Mouse (Mus musculus): ENCODE measurements around the gene Hoxb9. TPM values are rescaled to one million over a fixed set of nuclear protein-coding genes. Genes with fewer than 3 reads are reported as not detected.

Gene Hoxb9
- polyA plus RNA-seq, 1 experiment from 2014 or later: not detected

GRCm38 (mm10) chr11:96271541-96272011, 319 bp downstream of the Hoxb9 start:
- Histone ChIP-seq H3K4me3 (replicated peaks) (0 out of 2 replicates have a peak overlapping the region, but pooled peaks have one; percentile 10), H3K4me2 (no peak overlapping the region), H3K4me1 (peaks cover 7% of the 10 kb centered on the region; the same call in 1 of the 2 replicates), H3K9ac (no peak overlapping the region), H3K27ac (no peak overlapping the region), H3K27me3 (peaks cover 97% of the 10 kb centered on the region), H3K36me3 (replicated peaks) (no peaks in the 10 kb centered on the region), H3K9me3 (no peaks in the 10 kb centered on the region)
- ATAC-seq (ENCODE audit: low FRiP score): no peak
- WGBS: under 1% methylated on average over 52 of the region's 52 CpGs

GRCm38 (mm10) chr11:96272024-96272921, 1.0 kb downstream of the Hoxb9 start:
- Histone ChIP-seq H3K9ac (no peak overlapping the region), H3K36me3 (replicated peaks) (no peaks in the 10 kb centered on the region), H3K27me3 (peaks cover 97% of the 10 kb centered on the region), H3K4me3 (replicated peaks) (no peak overlapping the region), H3K27ac (no peak overlapping the region), H3K4me2 (no peak overlapping the region), H3K9me3 (no peaks in the 10 kb centered on the region), H3K4me1 (peaks cover 7% of the 10 kb centered on the region; the same call in 1 of the 2 replicates)
- ATAC-seq (ENCODE audit: low FRiP score): no peak
- WGBS: under 1% methylated on average over 52 of the region's 58 CpGs

GRCm38 (mm10) chr11:96274428-96274827, 3.2 kb downstream of the Hoxb9 start:
- Histone ChIP-seq H3K27me3 (peaks cover 100% of the 10 kb centered on the region), H3K4me1 (peaks cover 7% of the 10 kb centered on the region; the same call in 1 of the 2 replicates), H3K4me2 (no peak overlapping the region), H3K4me3 (replicated peaks) (no peak overlapping the region), H3K27ac (no peak overlapping the region), H3K9me3 (no peaks in the 10 kb centered on the region), H3K36me3 (replicated peaks) (no peaks in the 10 kb centered on the region), H3K9ac (no peak overlapping the region)
- ATAC-seq (ENCODE audit: low FRiP score): no peak
- 4% methylated on average over 10 of the region's 10 CpGs for whole genome bisulfite sequencing

GRCm38 (mm10) chr11:96275896-96276295, 4.6 kb downstream of the Hoxb9 start:
- Histone ChIP-seq H3K27me3 (peaks cover 100% of the 10 kb centered on the region), H3K9ac (no peak overlapping the region), H3K4me2 (no peak overlapping the region), H3K27ac (no peak overlapping the region), H3K4me1 (peaks cover 7% of the 10 kb centered on the region; the same call in 1 of the 2 replicates), H3K9me3 (no peaks in the 10 kb centered on the region), H3K4me3 (replicated peaks) (no peak overlapping the region), H3K36me3 (replicated peaks) (no peaks in the 10 kb centered on the region)
- no peak for ATAC-seq (ENCODE audit: low FRiP score)
- WGBS: 2% methylated on average over 4 of the region's 4 CpGs

- peaks cover 99% of the 10 kb centered on the region for H3K27me3 ChIP-seq
- no peak overlapping the region for H3K4me2 ChIP-seq
- H3K9me3 ChIP-seq: no peaks in the 10 kb centered on the region
Observed at GRCm38 (mm10) chr11:96277151-96278044, 6.1 kb downstream of the Hoxb9 start.

GRCm38 (mm10) chr11:96278324-96278723, 7.1 kb downstream of the Hoxb9 start:
- ATAC-seq (ENCODE audit: low FRiP score): no peak
- Histone ChIP-seq H3K4me1 (no peaks in the 10 kb centered on the region), H3K4me2 (no peak overlapping the region), H3K36me3 (replicated peaks) (no peaks in the 10 kb centered on the region), H3K9me3 (no peaks in the 10 kb centered on the region), H3K9ac (no peak overlapping the region), H3K4me3 (replicated peaks) (no peak overlapping the region), H3K27me3 (peaks cover 99% of the 10 kb centered on the region), H3K27ac (no peak overlapping the region)
- WGBS: 14% methylated on average over 13 of the region's 14 CpGs

More at GRCm38 (mm10) chr11:96277151-96278044, 6.1 kb downstream of the Hoxb9 start:
- no peak overlapping the region for H3K9ac ChIP-seq
- ATAC-seq (ENCODE audit: low FRiP score): no peak
- 3% methylated on average over 35 of the region's 35 CpGs for WGBS
- H3K4me1 ChIP-seq: peaks cover under 1% of the 10 kb centered on the region; the same call in 1 of the 2 replicates
- no peak overlapping the region for H3K4me3 ChIP-seq (replicated peaks)
- no peaks in the 10 kb centered on the region for H3K36me3 ChIP-seq (replicated peaks)
- H3K27ac ChIP-seq: no peak overlapping the region

GRCm38 (mm10) chr11:96278773-96279172, 7.5 kb downstream of the Hoxb9 start:
- H3K27ac ChIP-seq: no peak overlapping the region
- no peak for ATAC-seq (ENCODE audit: low FRiP score)
- H3K4me1 ChIP-seq: no peaks in the 10 kb centered on the region
- no peak overlapping the region for H3K4me2 ChIP-seq
- H3K4me3 ChIP-seq (replicated peaks): no peak overlapping the region
- WGBS: 1% methylated on average over 9 of the region's 9 CpGs
- no peaks in the 10 kb centered on the region for H3K9me3 ChIP-seq
- H3K27me3 ChIP-seq: peaks cover 99% of the 10 kb centered on the region
- H3K9ac ChIP-seq: no peak overlapping the region
- H3K36me3 ChIP-seq (replicated peaks): no peaks in the 10 kb centered on the region

GRCm38 (mm10) chr11:96279421-96280233, 8.4 kb downstream of the Hoxb9 start:
- 3% methylated on average over 31 of the region's 31 CpGs for WGBS
- Histone ChIP-seq H3K9me3 (no peaks in the 10 kb centered on the region), H3K4me1 (peaks cover 8% of the 10 kb centered on the region; the same call in 1 of the 2 replicates), H3K9ac (no peak overlapping the region), H3K27ac (no peak overlapping the region), H3K4me2 (no peak overlapping the region), H3K36me3 (replicated peaks) (no peaks in the 10 kb centered on the region), H3K27me3 (peaks cover 99% of the 10 kb centered on the region), H3K4me3 (replicated peaks) (no peak overlapping the region)
- ATAC-seq (ENCODE audit: low FRiP score): no peak

GRCm38 (mm10) chr11:96280399-96281378, 9.4 kb downstream of the Hoxb9 start:
- no peak overlapping the region for H3K27ac ChIP-seq
- 7% methylated on average over 8 of the region's 8 CpGs for WGBS
- peaks cover 99% of the 10 kb centered on the region for H3K27me3 ChIP-seq
- ATAC-seq (ENCODE audit: low FRiP score): no peak
- no peaks in the 10 kb centered on the region for H3K36me3 ChIP-seq (replicated peaks)
- no peaks in the 10 kb centered on the region for H3K9me3 ChIP-seq
- no peak overlapping the region for H3K4me2 ChIP-seq
- no peak overlapping the region for H3K4me3 ChIP-seq (replicated peaks)
- H3K4me1 ChIP-seq: peaks cover 11% of the 10 kb centered on the region; the same call in 1 of the 2 replicates
- no peak overlapping the region for H3K9ac ChIP-seq

- WGBS: 4% methylated on average over 18 of the region's 18 CpGs
Observed at GRCm38 (mm10) chr11:96281396-96281795, 10.1 kb downstream of the Hoxb9 start.

More at GRCm38 (mm10) chr11:96281396-96281795, 10.1 kb downstream of the Hoxb9 start:
- Histone ChIP-seq H3K4me2 (no peak overlapping the region), H3K4me1 (peaks cover 11% of the 10 kb centered on the region; the same call in 1 of the 2 replicates), H3K36me3 (replicated peaks) (no peaks in the 10 kb centered on the region), H3K4me3 (replicated peaks) (no peak overlapping the region), H3K27ac (no peak overlapping the region), H3K9me3 (no peaks in the 10 kb centered on the region), H3K9ac (no peak overlapping the region), H3K27me3 (peaks cover 99% of the 10 kb centered on the region)
- ATAC-seq (ENCODE audit: low FRiP score): no peak

Data from forebrain, embryonic 12.5 days (tissue).